Mouse (Mus musculus) E14TG2a.4 (cell line): ENCODE measurements around the gene Hsd17b13.

Experiments used
- H3K27me3 ChIP-seq: 2 replicates; pipeline ENCODE4 v1.6.1; 2014; ENCODE audit warnings: low read length, control low read depth; ENCODE audit not compliant: insufficient read depth
- H3K36me3 ChIP-seq: 2 replicates; pipeline ENCODE4 v1.6.1; 2014; ENCODE audit warnings: low read length, control low read depth; ENCODE audit not compliant: insufficient read depth
- H3K4me1 ChIP-seq: replicated peaks from 2 replicates; pipeline ENCODE4 v1.6.1; 2014; ENCODE audit warnings: low read depth, low read length, control low read depth
- H3K4me3 ChIP-seq: replicated peaks from 2 replicates; pipeline ENCODE4 v1.5.1; 2014; ENCODE audit warnings: mild to moderate bottlenecking, low read length
- H3K9me3 ChIP-seq: 2 replicates; pipeline ENCODE4 v1.6.1; 2014; ENCODE audit warnings: low read length, control low read depth
- CTCF ChIP-seq: conservative IDR thresholded peaks from 2 replicates; pipeline ENCODE4 v1.5.1; 2014; ENCODE audit warnings: low read length
- NANOG ChIP-seq: IDR thresholded peaks from 2 replicates; pipeline ENCODE4 v1.6.1; 2014; ENCODE audit warnings: borderline replicate concordance, low read length, mixed read lengths
- POU5F1 ChIP-seq: IDR thresholded peaks from 2 replicates; pipeline ENCODE4 v1.6.1; 2014; ENCODE audit warnings: low read length, borderline replicate concordance

Hsd17b13 gene

DNA sequence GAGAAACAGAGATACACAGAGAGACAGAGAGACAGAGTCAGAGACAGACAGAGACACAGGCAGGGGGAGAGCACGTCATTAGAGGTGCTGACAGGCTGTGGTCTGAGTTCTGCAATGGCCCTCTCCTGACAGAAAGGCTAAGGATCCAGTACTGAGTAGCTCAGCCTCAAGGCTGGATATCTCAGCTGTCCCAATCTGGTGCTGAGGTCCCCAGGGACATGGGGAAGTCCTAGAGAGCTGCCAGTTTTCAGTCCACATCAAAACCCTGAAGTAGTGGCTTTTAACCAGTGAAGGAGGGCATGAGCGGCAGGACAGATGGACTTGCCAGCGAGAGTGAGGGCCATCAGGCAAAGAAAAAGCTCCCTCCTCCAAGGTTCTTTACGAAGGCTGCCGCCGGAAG lies 54.1 kb downstream of the Hsd17b13 start:
- 0 out of 2 replicates have a peak, but pooled peaks cover 7% of the 10 kb centered on the region for H3K27me3 ChIP-seq
- 0 out of 2 replicates have a peak overlapping the region, but pooled peaks have one; percentile 20 for H3K4me3 ChIP-seq
- no peaks in the 10 kb centered on the region for H3K36me3 ChIP-seq
- TF ChIP-seq CTCF (no peak), POU5F1 (no peak), NANOG (no peak)
- peaks cover 22% of the 10 kb centered on the region for H3K4me1 ChIP-seq
- peaks cover 12% of the 10 kb centered on the region for H3K9me3 ChIP-seq

DNA sequence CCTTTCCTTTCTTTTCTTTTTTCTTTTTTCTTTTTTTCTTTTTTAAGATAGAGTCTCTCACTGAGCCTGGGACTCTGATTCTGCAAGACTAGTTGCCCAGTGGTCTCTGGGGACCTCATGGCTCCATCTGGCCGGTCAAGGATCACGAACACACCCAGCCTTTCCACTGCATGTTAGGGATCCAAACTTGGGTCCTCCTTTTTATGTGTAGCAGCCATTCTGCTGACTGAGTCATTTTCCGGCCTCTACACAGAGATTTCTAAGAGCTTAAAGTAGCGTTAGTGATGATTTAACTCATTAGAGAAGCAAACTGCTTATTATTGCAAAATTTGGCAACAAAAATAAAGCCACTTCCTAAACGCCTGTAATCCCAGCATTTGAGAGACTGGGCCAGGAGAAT lies 54.8 kb downstream of the Hsd17b13 start:
- peaks cover 16% of the 10 kb centered on the region for H3K4me1 ChIP-seq
- H3K36me3 ChIP-seq, result no peaks in the 10 kb centered on the region
- H3K27me3 ChIP-seq, result 0 out of 2 replicates have a peak, but pooled peaks cover 7% of the 10 kb centered on the region
- H3K4me3 ChIP-seq, result no peak overlapping the region
- TF ChIP-seq NANOG (no peak), POU5F1 (no peak), CTCF (no peak)
- peaks cover 12% of the 10 kb centered on the region for H3K9me3 ChIP-seq

DNA sequence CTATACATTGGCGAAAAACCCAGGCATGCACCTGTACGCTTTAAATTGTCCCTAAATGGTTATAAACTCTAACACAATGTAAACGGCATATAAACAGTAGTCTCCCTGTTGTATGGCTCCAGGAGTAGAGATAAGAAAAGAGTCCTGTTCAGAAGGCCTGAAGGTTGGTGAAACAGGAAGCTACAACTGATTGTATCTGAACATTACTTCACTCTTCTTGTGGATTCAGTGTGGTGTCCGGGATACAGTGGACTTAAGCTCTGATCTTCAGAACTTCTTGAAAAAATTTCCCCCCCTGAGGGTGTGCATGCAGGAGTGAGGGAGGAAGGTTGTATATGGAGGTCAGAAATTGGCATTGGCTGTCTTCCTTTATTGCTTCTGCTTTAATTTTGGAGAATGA lies 57.7 kb downstream of the Hsd17b13 start:
- Histone ChIP-seq H3K9me3 (peaks cover 9% of the 10 kb centered on the region), H3K4me1 (peaks cover 26% of the 10 kb centered on the region), H3K4me3 (no peak overlapping the region), H3K36me3 (no peaks in the 10 kb centered on the region), H3K27me3 (0 out of 2 replicates have a peak, but pooled peaks cover 7% of the 10 kb centered on the region)
- no peak for TF ChIP-seq NANOG
- no peak for TF ChIP-seq CTCF
- no peak for TF ChIP-seq POU5F1

DNA sequence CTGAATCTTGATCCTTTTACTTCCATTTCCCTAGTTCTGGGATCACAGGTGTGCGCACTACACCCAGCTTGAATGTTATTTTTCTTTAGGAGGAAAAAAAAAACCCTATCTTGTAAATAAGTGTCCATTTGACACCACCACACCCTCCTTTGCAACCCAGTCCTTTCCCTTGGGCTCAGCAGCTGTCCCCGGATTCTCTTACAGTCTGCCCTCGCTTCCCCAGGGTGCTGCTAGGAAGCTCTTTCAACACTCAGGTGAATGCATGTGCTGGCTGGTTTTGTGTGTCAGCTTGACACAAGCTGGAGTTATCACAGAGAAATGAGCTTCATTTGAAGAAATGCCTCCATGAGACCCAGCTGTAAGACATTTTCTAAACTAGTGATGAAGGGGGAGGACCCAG lies 59.0 kb downstream of the Hsd17b13 start:
- H3K4me1 ChIP-seq, result peaks cover 24% of the 10 kb centered on the region

DNA sequence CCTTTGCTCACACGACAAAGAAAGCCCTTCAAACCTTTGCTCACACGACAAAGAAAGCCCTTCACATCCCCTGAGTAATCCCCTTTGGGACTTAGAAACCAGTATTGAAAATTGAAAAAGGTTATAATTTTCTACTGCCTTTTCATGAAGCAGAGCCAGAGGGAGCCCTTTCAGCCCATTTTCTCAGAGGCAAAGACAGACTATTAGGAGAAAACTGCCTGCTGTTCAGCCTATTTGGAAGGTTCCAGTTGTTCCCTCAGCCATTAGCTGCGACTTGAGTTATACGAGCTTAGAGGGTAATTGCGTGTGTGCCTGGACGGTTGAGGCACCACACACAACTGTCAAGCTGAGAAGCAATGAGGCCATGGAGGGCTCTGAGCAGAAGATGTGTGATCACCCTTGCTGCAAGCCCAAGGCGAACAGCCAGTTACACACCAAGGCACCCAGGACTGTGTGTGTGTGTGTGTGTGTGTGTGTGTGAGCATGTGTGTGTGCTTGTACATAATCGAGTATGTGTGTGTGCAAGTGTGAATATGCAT lies 59.8 kb downstream of the Hsd17b13 start:
- TF ChIP-seq NANOG, result no peak
- no peak for TF ChIP-seq CTCF
- no peak for TF ChIP-seq POU5F1
- Histone ChIP-seq H3K9me3 (no peaks in the 10 kb centered on the region), H3K4me1 (peaks cover 20% of the 10 kb centered on the region), H3K27me3 (peaks cover 17% of the 10 kb centered on the region), H3K4me3 (no peak overlapping the region), H3K36me3 (no peaks in the 10 kb centered on the region)

More for the DNA sequence above, 59.0 kb downstream of the Hsd17b13 start:
- peaks cover 11% of the 10 kb centered on the region; the same call in 1 of the 2 replicates for H3K27me3 ChIP-seq
- H3K4me3 ChIP-seq, result no peak overlapping the region
- H3K9me3 ChIP-seq, result no peaks in the 10 kb centered on the region
- no peaks in the 10 kb centered on the region for H3K36me3 ChIP-seq
- TF ChIP-seq NANOG, result no peak
- no peak for TF ChIP-seq POU5F1
- TF ChIP-seq CTCF, result no peak

DNA sequence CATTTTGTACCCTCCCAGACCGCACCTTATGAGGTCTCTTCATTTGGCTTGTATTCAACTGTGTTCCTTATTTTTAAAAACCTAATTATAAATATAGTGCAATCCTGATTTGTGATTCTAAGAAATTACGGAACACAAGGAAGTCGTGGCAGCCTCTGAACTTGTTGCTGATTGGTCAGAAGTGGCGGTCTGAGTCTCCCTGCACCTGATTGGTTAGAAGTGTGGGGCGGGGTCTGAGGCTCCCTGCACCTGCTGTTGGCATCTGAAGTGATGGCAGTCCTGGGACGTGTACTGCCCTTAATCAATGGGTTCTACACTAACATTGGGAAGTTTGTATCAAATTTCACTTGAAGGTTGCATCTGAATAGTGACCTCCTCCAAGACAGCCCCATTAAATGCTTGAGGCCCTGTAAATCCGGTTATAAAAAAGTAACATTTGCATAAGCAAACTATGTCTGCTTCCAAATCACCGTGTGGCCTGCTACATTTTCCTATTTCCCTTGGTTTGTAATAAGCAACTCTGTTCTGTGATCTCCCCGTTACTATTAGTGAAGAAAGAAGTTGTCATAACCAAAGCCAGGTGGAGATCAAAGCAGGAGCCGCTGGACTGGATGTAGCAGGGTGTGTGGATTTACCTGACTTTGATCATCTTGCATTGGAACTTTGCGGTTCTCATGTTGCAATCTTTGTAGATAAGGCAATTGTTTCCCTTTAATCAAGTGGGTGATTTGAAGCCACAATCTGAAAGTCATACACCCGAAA lies 60.4 kb downstream of the Hsd17b13 start:
- Histone ChIP-seq H3K36me3 (no peaks in the 10 kb centered on the region), H3K9me3 (no peaks in the 10 kb centered on the region), H3K27me3 (peaks cover 19% of the 10 kb centered on the region), H3K4me1 (peaks cover 20% of the 10 kb centered on the region), H3K4me3 (peak overlapping the region; percentile 53)
- TF ChIP-seq POU5F1, result no peak
- TF ChIP-seq CTCF, result no peak

DNA sequence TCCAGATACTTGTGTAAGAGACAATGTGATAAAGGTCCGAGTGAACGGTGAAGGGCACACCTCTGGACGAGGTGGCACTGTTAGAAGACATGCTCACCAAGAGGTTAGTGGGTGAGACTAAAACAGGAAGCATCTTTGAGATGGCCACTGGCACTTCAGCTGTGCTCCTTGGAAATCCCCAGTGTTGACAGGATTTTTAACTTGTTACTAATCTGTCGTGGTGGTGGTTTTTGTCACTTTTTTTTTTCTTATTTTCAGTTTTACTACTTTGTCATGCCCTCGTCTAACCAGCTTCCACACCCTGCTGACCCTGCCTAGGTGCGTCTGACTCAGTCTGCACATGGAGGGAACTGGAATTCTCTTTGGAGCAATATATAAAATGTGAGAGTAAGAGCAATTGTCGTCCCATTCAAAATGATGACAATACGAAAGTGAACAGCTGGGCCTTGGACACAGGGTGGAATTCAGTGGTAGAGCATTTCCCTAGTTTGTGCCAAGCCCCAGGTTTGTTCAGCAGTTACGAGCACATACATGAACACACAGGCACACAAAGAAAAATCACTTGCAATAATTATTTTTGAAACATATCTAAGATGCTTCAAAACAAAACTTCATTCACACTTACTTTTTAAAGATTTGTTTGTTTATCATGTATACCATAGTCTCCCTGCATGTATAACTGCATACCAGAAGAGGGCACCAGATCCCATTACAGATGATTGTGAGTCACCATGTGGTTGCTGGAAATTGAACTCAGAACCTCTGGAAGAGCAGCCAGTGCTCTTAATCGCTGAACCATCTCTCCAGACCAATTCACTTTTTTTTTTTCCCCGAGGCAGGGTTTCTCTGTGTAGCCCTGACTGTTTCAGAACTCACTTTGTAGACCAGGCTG lies 62.6 kb downstream of the Hsd17b13 start:
- H3K36me3 ChIP-seq, result no peaks in the 10 kb centered on the region
- no peak overlapping the region for H3K4me3 ChIP-seq
- peaks cover 25% of the 10 kb centered on the region for H3K4me1 ChIP-seq
- TF ChIP-seq CTCF (peak; percentile 39), POU5F1 (no peak)
- H3K27me3 ChIP-seq, result peaks cover 15% of the 10 kb centered on the region
- no peaks in the 10 kb centered on the region for H3K9me3 ChIP-seq

DNA sequence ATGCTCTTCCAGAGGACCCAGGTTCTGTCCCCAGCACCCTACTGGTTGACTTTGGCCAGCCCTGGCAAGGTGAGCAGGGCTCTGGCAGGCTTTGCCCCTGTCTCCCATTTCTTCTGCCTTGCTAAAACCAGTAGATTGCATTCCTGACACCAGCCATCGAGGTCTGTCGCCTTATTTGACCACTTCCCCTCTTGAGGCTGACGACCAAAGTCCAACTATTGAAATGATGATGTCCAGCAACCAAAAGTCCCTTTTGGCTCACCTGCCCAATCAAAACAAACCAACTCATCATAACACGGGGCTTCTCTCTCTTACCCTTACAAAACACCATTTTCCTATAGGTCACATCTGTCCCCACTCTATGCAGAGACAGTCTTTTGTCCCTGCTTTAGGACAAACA lies 64.1 kb downstream of the Hsd17b13 start:
- no peaks in the 10 kb centered on the region for H3K9me3 ChIP-seq
- H3K27me3 ChIP-seq, result peaks cover 12% of the 10 kb centered on the region
- H3K4me3 ChIP-seq, result no peak overlapping the region
- TF ChIP-seq NANOG, result no peak
- no peak for TF ChIP-seq POU5F1
- no peak for TF ChIP-seq CTCF
- H3K4me1 ChIP-seq, result peaks cover 26% of the 10 kb centered on the region
- no peaks in the 10 kb centered on the region for H3K36me3 ChIP-seq
